Mouse (Mus musculus): ENCODE results near the gene Tbp.
A peak's percentile ranks its signal among the peaks of the same experiment; 100 is the strongest.

DNA sequence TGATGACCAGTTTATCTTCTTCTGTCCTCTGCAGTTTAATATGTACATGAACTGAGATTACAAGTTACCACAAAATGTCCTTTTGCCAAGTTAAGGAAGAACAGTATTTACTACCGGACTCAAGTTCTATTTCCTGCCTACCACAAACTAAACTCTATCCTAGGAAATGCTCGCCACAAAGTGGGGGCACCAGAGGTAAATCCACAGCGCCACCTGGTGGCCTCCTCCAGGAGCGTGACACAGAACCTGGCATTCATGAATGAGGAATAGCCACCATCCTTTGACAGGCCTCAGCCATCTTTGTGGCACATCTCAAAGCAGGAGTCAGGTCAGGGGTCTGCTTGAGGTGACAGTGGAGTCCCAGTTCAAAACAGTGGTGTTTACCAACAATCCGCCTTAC is 32.0 kb upstream of the Tbp start:
- TF ChIP-seq MAFK (IDR thresholded peaks at IDR 0.05; ENCODE audit: insufficient read depth, low read depth, low read length) (no peak), ZC3H11A (IDR thresholded peaks at IDR 0.05; ENCODE audit: borderline replicate concordance, low read depth, low read length) (peak; percentile 94), HCFC1 (IDR thresholded peaks at IDR 0.05; ENCODE audit: borderline replicate concordance, insufficient read depth, low read length) (no peak), CHD2 (IDR thresholded peaks at IDR 0.05; ENCODE audit: low read depth, low read length) (no peak)

Data from ES-E14 (cell line).